Mouse (Mus musculus) bone marrow macrophage, adult 2 months (primary cell): Measurements from ENCODE around the gene Arid5b.

ENCODE experiments used
- CTCF ChIP-seq: IDR thresholded peaks from 2 replicates; pipeline ENCODE4 v1.5.1; 2012; ENCODE audit warnings: low read depth, mild to moderate bottlenecking, low read length, moderate library complexity
- POLR2A ChIP-seq: IDR thresholded peaks from 2 replicates; pipeline ENCODE4 v1.6.1; 2012; ENCODE audit warnings: mild to moderate bottlenecking, low read depth, low read length, borderline replicate concordance

DNA sequence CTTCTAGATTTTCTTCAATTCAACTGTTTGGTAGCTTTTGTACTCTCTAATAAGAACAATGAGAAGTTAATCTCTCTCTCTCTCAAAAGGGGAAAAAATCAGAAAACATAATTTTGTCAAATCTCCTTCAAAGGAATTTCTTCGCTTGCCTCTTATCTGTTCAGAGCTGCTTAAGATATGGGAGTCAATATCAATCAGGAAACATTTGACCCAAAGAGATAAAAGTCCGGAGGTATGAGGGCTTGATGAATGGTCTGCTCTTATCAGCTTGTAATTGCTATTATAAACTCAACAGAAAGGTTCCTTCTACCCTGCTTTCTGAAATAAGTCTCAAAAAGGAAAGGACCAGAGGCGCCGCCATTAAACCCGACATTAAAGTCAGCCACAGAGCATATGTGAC lies 120.0 kb downstream of the Arid5b start:
- TF ChIP-seq CTCF (no peak), POLR2A (no peak)
